Mouse (Mus musculus) midbrain, embryonic 14.5 days (tissue): ENCODE results near the gene Epn2. TPM values are rescaled to one million over a fixed set of nuclear protein-coding genes. Genes with fewer than 3 reads are reported as not detected.

Experiments
- polyA plus RNA-seq: library from polyadenylated mRNA; unstranded; fragments of >200 nt; fragmentation: Nextera tagmentation; extraction: Ambion mirVana; gene quantifications from 2 replicates; pipeline ENCODE4 v1.2.1, GENCODE M21; 2014

The Epn2 gene
- polyA plus RNA-seq, 1 experiment from 2014 or later: 71.7 TPM

Other genes starting within 250 kb of the Epn2 start
- not detected in 2 replicates for gene Slc47a2, start 236.8 kb downstream of the Epn2 start, polyA plus RNA-seq
- not detected in 2 replicates for gene Slc47a1, start 201.3 kb downstream of the Epn2 start, polyA plus RNA-seq
- gene Rnf112, start 125.6 kb downstream of the Epn2 start, polyA plus RNA-seq: 8.5 and 21.2 TPM in 2 replicates
- gene Mfap4, start 94.3 kb downstream of the Epn2 start, polyA plus RNA-seq: 18.8 and 29.8 TPM in 2 replicates
- 52.9 and 58.5 TPM in 2 replicates for gene Mapk7, start 85.3 kb downstream of the Epn2 start, polyA plus RNA-seq
- 32.0 and 40.7 TPM in 2 replicates for gene B9d1, start 74.5 kb downstream of the Epn2 start, polyA plus RNA-seq
- gene Grap, start 73.6 kb upstream of the Epn2 start, polyA plus RNA-seq: 6.0 and 6.8 TPM in 2 replicates
- 0.11 and 0.16 TPM in 2 replicates for gene Fam83g, start 104.4 kb upstream of the Epn2 start, polyA plus RNA-seq
- not detected in 2 replicates for gene Slc5a10, start 141.1 kb upstream of the Epn2 start, polyA plus RNA-seq
- gene Prpsap2, start 182.4 kb upstream of the Epn2 start, polyA plus RNA-seq: 50.3 and 51.4 TPM in 2 replicates